Mouse (Mus musculus) lung, postnatal 0 days (tissue): ENCODE data around the gene Mrpl14. TPM values are rescaled to one million over a fixed set of nuclear protein-coding genes. Genes with fewer than 3 reads are reported as not detected.
A peak's percentile ranks its signal among the peaks of the same experiment; 100 is the strongest.

Experiments
- ATAC-seq: fragments of 200-750 bp; cut with Nextera tagmentation; 2 replicates; pipeline ENCODE4 v1.8.0; 2017; ENCODE audit warnings: moderate library complexity
- DNase-seq: peaks from one replicate; pipeline ENCODE4 v3.0.0-alpha.2; 2016; ENCODE audit warnings: low spot score
- H3K27ac ChIP-seq: fragments of 300-500 bp; sonication (generic); 2 replicates; pipeline ENCODE4 v1.5.1; 2014; ENCODE audit warnings: antibody characterized with exemption, mild to moderate bottlenecking, low read length, mixed read lengths
- H3K27me3 ChIP-seq: fragments of 300-500 bp; sonication (generic); replicated peaks from 2 replicates; pipeline ENCODE4 v1.6.1; 2014; ENCODE audit warnings: low read length, mixed read lengths; ENCODE audit not compliant: insufficient read depth
- H3K36me3 ChIP-seq: fragments of 300-500 bp; sonication (generic); 2 replicates; pipeline ENCODE4 v1.6.1; 2014; ENCODE audit warnings: low read length, mixed read lengths; ENCODE audit not compliant: insufficient read depth
- H3K4me1 ChIP-seq: fragments of 300-500 bp; sonication (generic); 2 replicates; pipeline ENCODE4 v1.6.1; 2014; ENCODE audit warnings: antibody characterized with exemption, low read depth, low read length, mixed read lengths; ENCODE audit not compliant: insufficient read depth
- H3K4me2 ChIP-seq: fragments of 300-500 bp; sonication (generic); replicated peaks from 2 replicates; pipeline ENCODE4 v1.6.1; 2014; ENCODE audit warnings: low read depth, mild to moderate bottlenecking, low read length, moderate library complexity, mixed read lengths
- H3K4me3 ChIP-seq: fragments of 300-500 bp; sonication (generic); 2 replicates; pipeline ENCODE4 v1.5.1; 2014; ENCODE audit warnings: low read depth, low read length
- H3K9ac ChIP-seq: fragments of 300-500 bp; sonication (generic); replicated peaks from 2 replicates; pipeline ENCODE4 v1.6.1; 2014; ENCODE audit warnings: low read depth, mild to moderate bottlenecking
- H3K9me3 ChIP-seq: fragments of 300-500 bp; sonication (generic); 2 replicates; pipeline ENCODE4 v1.6.1; 2016; ENCODE audit warnings: low read length, mixed read lengths
- CTCF ChIP-seq: IDR thresholded peaks from 2 replicates; pipeline ENCODE4 v1.5.1; 2016; ENCODE audit warnings: antibody characterized with exemption, mild to moderate bottlenecking
- EP300 ChIP-seq: IDR thresholded peaks from 2 replicates; pipeline ENCODE4 v1.6.1; 2016; ENCODE audit warnings: antibody characterized with exemption, mild to moderate bottlenecking, control low read depth
- WGBS: fragments of 180-500 bp; shearing (Covaris S2); extraction: QIAGEN DNeasy Blood & Tissue Kit; methylation state at CpG from one replicate; pipeline ENCODE4 v1.1.7; 2014; 5-methylcytosine and 5-hydroxymethylcytosine counted together
- polyA plus RNA-seq: library from polyadenylated mRNA; unstranded; fragments of >200 nt; fragmentation: Nextera tagmentation; extraction: Ambion mirVana; gene quantifications from 2 replicates; pipeline ENCODE4 v1.2.1, GENCODE M21; 2015

The Mrpl14 gene
- polyA plus RNA-seq, 1 experiment from 2014 or later = 234 TPM

- WGBS = 46% methylated on average over 9 of the region's 16 CpGs
- Histone ChIP-seq H3K4me1 (peaks cover 2% of the 10 kb centered on the region), H3K27me3 (no peaks in the 10 kb centered on the region), H3K36me3 (no peaks in the 10 kb centered on the region), H3K9ac (no peak overlapping the region), H3K4me2 (no peak overlapping the region), H3K27ac (peak overlapping the region; percentile 88), H3K4me3 (no peak overlapping the region), H3K9me3 (no peaks in the 10 kb centered on the region)
- DNase-seq = peak; percentile 82
- ATAC-seq = peak; percentile 88
- TF ChIP-seq CTCF = no peak
- TF ChIP-seq EP300 = peak; percentile 69
Observed at GRCm38 (mm10) chr17:45700496-45701235, 14.5 kb downstream of the Mrpl14 start.

DNA sequence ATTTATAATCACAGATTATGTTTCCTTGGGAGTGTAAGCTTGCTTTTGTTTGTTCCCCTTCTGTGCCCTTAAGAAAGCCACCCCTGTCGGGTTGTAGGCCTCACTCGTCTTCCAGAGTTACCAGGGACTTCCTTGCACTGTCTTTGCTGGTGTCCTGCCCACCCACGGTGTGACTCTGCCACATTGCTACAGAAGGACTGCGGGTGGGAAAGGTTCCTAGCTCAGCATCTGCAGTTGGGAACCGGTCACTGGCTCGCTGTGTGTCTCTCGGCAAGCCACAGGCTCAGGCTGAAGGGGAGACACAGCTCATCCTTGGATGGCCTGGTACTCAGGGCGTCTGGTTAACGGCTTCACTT lies 15.1 kb downstream of the Mrpl14 start:
- no peak for ATAC-seq
- Histone ChIP-seq H3K27ac (peak overlapping the region; percentile 88), H3K4me1 (peaks cover 2% of the 10 kb centered on the region), H3K9ac (no peak overlapping the region), H3K9me3 (no peaks in the 10 kb centered on the region), H3K27me3 (no peaks in the 10 kb centered on the region), H3K36me3 (no peaks in the 10 kb centered on the region), H3K4me2 (no peak overlapping the region), H3K4me3 (no peak overlapping the region)
- WGBS = 66% methylated on average over 9 of the region's 9 CpGs
- TF ChIP-seq EP300 (no peak), CTCF (no peak)
- no peak for DNase-seq

DNA sequence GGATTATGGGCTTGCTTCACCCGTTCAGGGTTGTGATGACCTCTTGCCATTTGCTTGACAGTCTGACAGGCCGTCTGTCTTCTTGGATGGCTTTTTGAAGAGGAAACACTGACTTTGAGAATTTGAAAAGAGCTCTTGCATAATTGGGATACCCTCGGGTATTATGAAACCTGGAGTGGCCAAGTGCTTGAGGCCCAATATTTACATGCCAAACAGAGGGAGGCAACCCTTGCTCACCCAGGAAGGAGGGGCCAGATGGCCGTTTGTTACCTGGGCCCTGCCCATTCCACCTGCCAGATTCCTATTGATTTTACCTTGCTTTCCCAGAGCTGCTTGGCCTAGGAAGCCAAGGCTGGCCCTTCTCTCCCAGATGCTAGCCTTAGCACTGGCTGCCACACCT lies 16.1 kb downstream of the Mrpl14 start:
- H3K27ac ChIP-seq = peak overlapping the region; percentile 88
- no peak overlapping the region for H3K9ac ChIP-seq
- 25% methylated on average over 4 of the region's 4 CpGs for WGBS
- DNase-seq (peak; percentile 90), ATAC-seq (peak; percentile 67)
- TF ChIP-seq EP300 (peak; percentile 94), CTCF (no peak)
- H3K4me2 ChIP-seq = no peak overlapping the region
- no peaks in the 10 kb centered on the region for H3K36me3 ChIP-seq
- H3K27me3 ChIP-seq = no peaks in the 10 kb centered on the region
- peaks cover 2% of the 10 kb centered on the region; the same call in 1 of the 2 replicates for H3K4me1 ChIP-seq
- no peaks in the 10 kb centered on the region for H3K9me3 ChIP-seq
- no peak overlapping the region for H3K4me3 ChIP-seq

DNA sequence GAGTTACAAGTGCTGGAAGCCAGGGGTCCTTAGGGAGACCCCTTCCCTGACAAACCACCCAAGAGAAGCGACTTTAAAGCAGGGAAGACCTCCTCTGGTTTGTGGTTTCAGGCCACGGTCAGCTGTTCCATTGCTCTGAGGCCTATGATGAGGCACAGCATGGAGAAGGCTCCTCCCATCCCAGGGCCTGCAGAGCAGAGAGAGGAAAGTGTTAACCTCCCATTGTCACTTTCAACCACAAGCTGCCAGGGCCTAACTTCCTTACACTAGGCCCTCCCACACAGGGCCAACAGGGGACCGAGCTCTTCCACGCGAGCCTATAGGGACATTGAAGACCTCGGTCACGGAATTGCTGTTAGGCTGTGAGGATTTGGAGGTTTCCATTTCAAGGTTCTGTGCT lies 17.1 kb downstream of the Mrpl14 start:
- no peak overlapping the region for H3K4me2 ChIP-seq
- peaks cover 2% of the 10 kb centered on the region; the same call in 1 of the 2 replicates for H3K4me1 ChIP-seq
- H3K9ac ChIP-seq = no peak overlapping the region
- no peaks in the 10 kb centered on the region for H3K9me3 ChIP-seq
- no peaks in the 10 kb centered on the region for H3K27me3 ChIP-seq
- H3K36me3 ChIP-seq = no peaks in the 10 kb centered on the region
- H3K27ac ChIP-seq = peak overlapping the region; percentile 81
- TF ChIP-seq EP300 (no peak), CTCF (no peak)
- WGBS = 54% methylated on average over 7 of the region's 7 CpGs
- DNase-seq = no peak
- ATAC-seq = no peak
- no peak overlapping the region for H3K4me3 ChIP-seq

DNA sequence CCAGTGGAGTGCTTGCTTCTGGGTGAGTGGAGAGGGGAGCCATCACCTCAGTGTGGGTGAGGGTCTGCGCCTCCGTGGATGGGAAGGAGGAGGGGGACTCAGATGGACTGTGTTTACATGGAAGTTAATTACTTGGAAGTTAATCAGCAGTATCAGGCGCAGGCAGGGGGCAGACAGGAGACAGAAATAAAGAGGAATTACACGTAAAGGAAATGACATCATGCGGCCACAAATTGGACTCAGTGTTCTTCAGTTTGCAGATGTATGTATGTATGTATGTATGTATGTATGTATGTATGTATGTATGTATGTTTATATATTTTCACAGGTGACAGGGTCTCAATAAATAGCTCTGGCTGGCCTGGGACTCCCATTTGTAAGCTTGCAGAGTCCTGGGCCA lies 20.7 kb downstream of the Mrpl14 start:
- no peak for DNase-seq
- H3K36me3 ChIP-seq = no peaks in the 10 kb centered on the region
- H3K4me1 ChIP-seq = peaks cover 2% of the 10 kb centered on the region; the same call in 1 of the 2 replicates
- no peak overlapping the region for H3K4me2 ChIP-seq
- no peak overlapping the region for H3K4me3 ChIP-seq
- no peak for ATAC-seq
- no peaks in the 10 kb centered on the region for H3K27me3 ChIP-seq
- WGBS = 52% methylated on average over 5 of the region's 5 CpGs
- no peak overlapping the region for H3K27ac ChIP-seq
- no peaks in the 10 kb centered on the region for H3K9me3 ChIP-seq
- TF ChIP-seq EP300 = no peak
- 0 out of 2 replicates have a peak, but pooled peaks have one; percentile 12 for TF ChIP-seq CTCF
- no peak overlapping the region for H3K9ac ChIP-seq

DNA sequence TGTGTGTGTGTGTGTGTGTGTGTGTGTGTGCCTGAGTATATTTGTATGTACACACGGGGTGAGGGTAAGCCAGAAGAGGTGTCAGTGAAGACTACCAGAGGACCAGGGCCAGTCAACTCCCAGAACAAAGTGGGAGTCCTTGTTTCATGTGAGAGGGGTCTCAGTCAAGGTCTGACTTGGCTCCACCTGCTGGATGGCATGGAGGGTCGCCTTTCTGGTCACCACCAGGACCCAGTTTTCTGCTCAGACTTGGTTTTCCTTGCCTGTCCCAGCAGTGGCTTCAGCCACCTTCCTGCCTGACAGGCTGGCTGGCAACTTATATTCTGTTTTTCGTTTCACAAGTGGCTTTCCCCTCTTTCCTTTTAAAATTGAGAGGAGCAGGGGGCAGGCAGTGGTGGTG lies 21.3 kb downstream of the Mrpl14 start:
- DNase-seq (no peak), ATAC-seq (no peak)
- Histone ChIP-seq H3K4me1 (peaks cover 2% of the 10 kb centered on the region; the same call in 1 of the 2 replicates), H3K27me3 (no peaks in the 10 kb centered on the region), H3K4me3 (no peak overlapping the region), H3K9ac (no peak overlapping the region), H3K9me3 (no peaks in the 10 kb centered on the region), H3K36me3 (no peaks in the 10 kb centered on the region), H3K27ac (no peak overlapping the region), H3K4me2 (no peak overlapping the region)
- WGBS = 19% methylated on average over 3 of the region's 3 CpGs
- TF ChIP-seq EP300 (no peak), CTCF (peak; percentile 43)
